In genomic region chr5:115861991-115862390, GRCm38 (mm10) we compare ENCODE assay signal across 16 mouse cellular contexts.
"Had no signal": no experiment of that assay in that cellular context is flagged by ENCODE, and none has a peak within 500 bp of the region (broad histone marks: within the 10 kb centered on the region; RNA-seq: fewer than 3 reads in every experiment).

No protein-coding gene starts in this region.

- ATAC-seq: liver, embryonic 12.5 days; midbrain, embryonic 16.5 days had no signal

- H3K36me3 ChIP-seq: neural tube, embryonic 13.5 days; neural tube, embryonic 15.5 days; stomach, embryonic 15.5 days had no signal

- H3K4me3 ChIP-seq: liver, embryonic 12.5 days; lung, embryonic 15.5 days; midbrain, embryonic 12.5 days; myocyte; neural tube, embryonic 13.5 days; neural tube, embryonic 15.5 days; stomach, embryonic 15.5 days had no signal

- H3K27me3 ChIP-seq: liver, embryonic 12.5 days; lung, embryonic 15.5 days; midbrain, embryonic 12.5 days; neural tube, embryonic 13.5 days; neural tube, embryonic 15.5 days; stomach, embryonic 15.5 days had no signal

- H3K27ac ChIP-seq: liver, embryonic 12.5 days; liver, embryonic 14.5 days; lung, embryonic 15.5 days; midbrain, embryonic 12.5 days; neural tube, embryonic 13.5 days; neural tube, embryonic 15.5 days; stomach, embryonic 15.5 days had no signal

- DNase-seq: lung, adult 2 months; lung, postnatal 10 days; midbrain, embryonic 14.5 days; right cerebral cortex, postnatal 14 days; thymus, adult 18-20 months; thymus, postnatal 14 days; thymus, postnatal 36 days had no signal

- H3K4me1 ChIP-seq: midbrain, embryonic 12.5 days; stomach, embryonic 15.5 days had no signal

- H3K4me2 ChIP-seq: liver, embryonic 12.5 days; lung, embryonic 15.5 days; midbrain, embryonic 12.5 days; neural tube, embryonic 13.5 days; neural tube, embryonic 15.5 days; stomach, embryonic 15.5 days had no signal

- H3K9ac ChIP-seq: liver, embryonic 12.5 days; liver, embryonic 14.5 days; lung, embryonic 15.5 days; midbrain, embryonic 12.5 days; neural tube, embryonic 13.5 days; neural tube, embryonic 15.5 days; stomach, embryonic 15.5 days had no signal

- H3K9me3 ChIP-seq: liver, embryonic 12.5 days; lung, embryonic 15.5 days; midbrain, embryonic 12.5 days; neural tube, embryonic 13.5 days; neural tube, embryonic 15.5 days; stomach, embryonic 15.5 days had no signal
